Mouse (Mus musculus) spleen, adult 2 months (tissue): ENCODE results near the gene Apba2.

Experiments
- CTCF ChIP-seq: fragments of 200-500 bp; IDR thresholded peaks from 2 replicates; pipeline ENCODE4 v1.5.1; 2011; ENCODE audit warnings: mild to moderate bottlenecking, inconsistent platforms; ENCODE audit not compliant: insufficient read depth, insufficient read length, insufficient replicate concordance; ENCODE audit errors: extremely low read depth
- POLR2A ChIP-seq: fragments of 200-500 bp; IDR thresholded peaks from 2 replicates; pipeline ENCODE4 v1.6.1; 2011; ENCODE audit warnings: low read depth, low read length, inconsistent platforms

GRCm38 (mm10) chr7:64638922-64639321 is 137.4 kb downstream of the Apba2 start:
- TF ChIP-seq CTCF (no peak), POLR2A (no peak)
